Mouse (Mus musculus) intestine, postnatal 0 days (tissue): Measurements from ENCODE around the gene Nrxn1. TPM values are rescaled to one million over a fixed set of nuclear protein-coding genes. Genes with fewer than 3 reads are reported as not detected.

Source experiments
- ATAC-seq: fragments of 200-750 bp; cut with Nextera tagmentation; 2 replicates; pipeline ENCODE4 v1.8.0; 2017; ENCODE audit warnings: mild to moderate bottlenecking, moderate TSS enrichment, moderate library complexity
- H3K27ac ChIP-seq: fragments of 300-500 bp; sonication (generic); 2 replicates; pipeline ENCODE4 v1.5.1; 2014; ENCODE audit warnings: mild to moderate bottlenecking, low read depth, low read length, moderate library complexity
- H3K27me3 ChIP-seq: fragments of 300-500 bp; sonication (generic); replicated peaks from 2 replicates; pipeline ENCODE4 v1.6.1; 2014; ENCODE audit warnings: low read length, mixed read lengths; ENCODE audit not compliant: control insufficient read depth, insufficient read depth
- H3K36me3 ChIP-seq: fragments of 300-500 bp; sonication (generic); 2 replicates; pipeline ENCODE4 v1.6.1; 2014; ENCODE audit warnings: mild to moderate bottlenecking, moderate library complexity; ENCODE audit not compliant: control insufficient read depth, insufficient read depth
- H3K4me1 ChIP-seq: fragments of 300-500 bp; sonication (generic); replicated peaks from 2 replicates; pipeline ENCODE4 v1.6.1; 2014; ENCODE audit warnings: antibody characterized with exemption, low read length, mixed read lengths; ENCODE audit not compliant: control insufficient read depth, insufficient read depth
- H3K4me2 ChIP-seq: fragments of 300-500 bp; sonication (generic); replicated peaks from 2 replicates; pipeline ENCODE4 v1.6.1; 2014; ENCODE audit warnings: low read depth, mild to moderate bottlenecking, moderate library complexity
- H3K4me3 ChIP-seq: fragments of 300-500 bp; sonication (generic); 2 replicates; pipeline ENCODE4 v1.5.1; 2014; ENCODE audit warnings: low read depth, low read length
- H3K9ac ChIP-seq: fragments of 300-500 bp; sonication (generic); 2 replicates; pipeline ENCODE4 v1.6.1; 2014; ENCODE audit warnings: mild to moderate bottlenecking, low read depth, low read length
- H3K9me3 ChIP-seq: fragments of 300-500 bp; sonication (generic); 2 replicates; pipeline ENCODE4 v1.6.1; 2016; ENCODE audit warnings: mixed run types; ENCODE audit not compliant: control insufficient read depth
- CTCF ChIP-seq: sonication (generic); IDR thresholded peaks from 2 replicates; pipeline ENCODE4 v1.5.1; 2016; ENCODE audit warnings: low read depth, mild to moderate bottlenecking, control low read depth, antibody characterized with exemption, moderate library complexity
- WGBS: fragments of 180-500 bp; shearing (Covaris S2); extraction: QIAGEN DNeasy Blood & Tissue Kit; methylation state at CpG from one replicate; pipeline ENCODE4 v1.1.7; 2014; 5-methylcytosine and 5-hydroxymethylcytosine counted together
- polyA plus RNA-seq: library from polyadenylated mRNA; unstranded; fragments of >200 nt; fragmentation: Nextera tagmentation; extraction: Ambion mirVana; gene quantifications from 2 replicates; pipeline ENCODE4 v1.2.1, GENCODE M21; 2015

The Nrxn1 gene
- polyA plus RNA-seq, 1 experiment from 2014 or later: 0.99 TPM

DNA sequence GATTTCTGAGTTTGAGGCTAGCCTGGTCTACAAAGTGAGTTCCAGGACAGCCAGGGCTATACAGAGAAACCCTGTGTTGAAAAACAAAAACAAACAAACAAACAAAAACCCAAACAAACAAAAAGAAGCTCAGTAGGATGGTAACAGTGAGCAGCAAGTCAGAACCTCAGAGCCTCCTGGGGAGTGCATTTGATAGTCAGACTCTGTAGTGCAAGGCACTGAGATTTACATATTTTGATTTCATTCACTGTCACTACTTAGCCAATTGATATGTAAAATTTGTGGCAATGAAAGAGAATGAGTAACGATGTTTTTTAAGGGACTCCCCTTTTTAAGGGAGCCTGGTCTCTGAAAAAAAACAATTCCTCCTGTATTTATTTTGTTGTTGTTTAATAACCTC is 304.8 kb downstream of the Nrxn1 start:
- H3K27me3 ChIP-seq: no peaks in the 10 kb centered on the region
- no peak overlapping the region for H3K4me3 ChIP-seq
- H3K9me3 ChIP-seq: no peaks in the 10 kb centered on the region
- no peak for ATAC-seq
- no peak for TF ChIP-seq CTCF
- no peaks in the 10 kb centered on the region for H3K36me3 ChIP-seq
- no peak overlapping the region for H3K4me2 ChIP-seq
- WGBS: 70% methylated on average over 1 of the region's 1 CpGs
- H3K4me1 ChIP-seq: no peaks in the 10 kb centered on the region
- no peak overlapping the region for H3K27ac ChIP-seq
- no peak overlapping the region for H3K9ac ChIP-seq

- no peak for TF ChIP-seq CTCF
- ATAC-seq: no peak
- no peak overlapping the region for H3K4me3 ChIP-seq
- H3K4me1 ChIP-seq: no peaks in the 10 kb centered on the region
- H3K9me3 ChIP-seq: no peaks in the 10 kb centered on the region
- WGBS: 81% methylated on average over 5 of the region's 5 CpGs
- no peaks in the 10 kb centered on the region for H3K27me3 ChIP-seq
- H3K4me2 ChIP-seq: no peak overlapping the region
- H3K27ac ChIP-seq: no peak overlapping the region
- H3K9ac ChIP-seq: no peak overlapping the region
- no peaks in the 10 kb centered on the region for H3K36me3 ChIP-seq
Observed at GRCm38 (mm10) chr17:90787121-90787788, 305.6 kb downstream of the Nrxn1 start.

GRCm38 (mm10) chr17:90780481-90780880 is 312.4 kb downstream of the Nrxn1 start:
- TF ChIP-seq CTCF: no peak
- WGBS: 76% methylated on average over 1 of the region's 1 CpGs
- Histone ChIP-seq H3K4me1 (no peaks in the 10 kb centered on the region), H3K9ac (no peak overlapping the region), H3K36me3 (no peaks in the 10 kb centered on the region), H3K4me2 (no peak overlapping the region), H3K4me3 (no peak overlapping the region), H3K9me3 (no peaks in the 10 kb centered on the region), H3K27ac (no peak overlapping the region), H3K27me3 (no peaks in the 10 kb centered on the region)
- no peak for ATAC-seq

DNA sequence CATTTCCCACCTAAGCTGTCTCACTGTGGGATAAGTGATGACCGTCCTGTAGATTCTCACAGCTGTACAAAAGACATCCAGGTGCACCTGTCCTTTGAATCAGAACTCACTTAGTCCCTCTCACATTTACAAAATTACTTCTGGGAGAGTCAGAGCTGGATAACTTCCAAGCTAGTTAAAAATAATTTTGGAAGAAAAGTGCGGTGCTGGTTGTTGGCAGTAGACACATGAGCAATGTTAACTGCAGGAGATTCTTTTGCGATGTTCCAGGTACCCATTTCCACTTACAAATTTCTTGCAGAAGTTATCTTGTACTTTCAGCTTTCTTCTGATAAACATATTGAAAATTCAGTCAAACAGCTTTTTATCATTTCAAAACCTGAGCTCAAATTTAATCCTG is 317.5 kb downstream of the Nrxn1 start:
- Histone ChIP-seq H3K36me3 (no peaks in the 10 kb centered on the region), H3K4me1 (no peaks in the 10 kb centered on the region), H3K27me3 (no peaks in the 10 kb centered on the region), H3K27ac (no peak overlapping the region), H3K9ac (no peak overlapping the region), H3K9me3 (no peaks in the 10 kb centered on the region), H3K4me3 (no peak overlapping the region), H3K4me2 (no peak overlapping the region)
- WGBS: 82% methylated on average over 3 of the region's 3 CpGs
- TF ChIP-seq CTCF: no peak
- ATAC-seq: no peak

DNA sequence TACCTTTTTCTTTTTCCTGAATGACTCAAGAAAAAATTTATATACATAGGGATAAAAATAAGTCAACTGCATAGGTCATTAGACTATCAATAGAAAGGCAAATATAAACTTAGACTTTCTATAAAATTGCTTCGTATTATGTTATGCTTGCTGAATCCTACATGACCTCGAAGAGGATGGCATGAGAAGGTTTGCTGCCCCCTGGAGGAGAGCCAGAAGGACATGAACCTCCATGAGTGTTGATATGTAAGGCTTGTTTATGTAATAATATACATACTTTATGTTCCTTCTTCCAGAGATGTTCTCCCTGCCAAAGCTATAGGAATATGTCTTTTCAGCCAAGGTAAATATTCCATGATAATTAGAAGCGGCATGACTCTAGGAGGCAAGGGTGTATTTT is 319.6 kb downstream of the Nrxn1 start:
- Histone ChIP-seq H3K36me3 (no peaks in the 10 kb centered on the region), H3K9me3 (no peaks in the 10 kb centered on the region), H3K4me2 (no peak overlapping the region), H3K4me3 (no peak overlapping the region), H3K27ac (no peak overlapping the region), H3K9ac (no peak overlapping the region), H3K4me1 (no peaks in the 10 kb centered on the region), H3K27me3 (no peaks in the 10 kb centered on the region)
- peak; percentile 42 for TF ChIP-seq CTCF
- WGBS: 71% methylated on average over 3 of the region's 3 CpGs
- ATAC-seq: no peak

DNA sequence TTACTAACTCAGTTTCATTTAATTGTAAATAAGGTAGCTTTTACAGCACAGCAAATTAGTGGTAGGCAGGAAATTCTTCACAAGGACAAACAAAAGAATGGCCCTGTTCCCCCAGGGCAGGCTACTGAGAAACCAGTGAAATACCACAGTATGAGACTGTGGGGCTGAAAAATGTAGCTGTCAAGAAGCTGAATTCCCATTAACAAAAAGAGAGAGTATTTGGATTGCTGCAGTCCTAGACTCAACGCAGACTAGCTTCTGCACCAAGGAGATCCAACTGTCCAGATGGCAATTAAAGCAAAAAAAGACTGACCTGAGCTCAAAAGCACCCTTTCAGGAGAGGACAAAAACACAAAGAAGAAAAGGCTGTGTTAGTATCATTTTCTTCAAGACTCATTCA is 324.7 kb downstream of the Nrxn1 start:
- Histone ChIP-seq H3K4me1 (no peaks in the 10 kb centered on the region), H3K4me2 (no peak overlapping the region), H3K36me3 (no peaks in the 10 kb centered on the region), H3K27ac (no peak overlapping the region), H3K9ac (no peak overlapping the region), H3K4me3 (no peak overlapping the region), H3K27me3 (no peaks in the 10 kb centered on the region), H3K9me3 (no peaks in the 10 kb centered on the region)
- 31% methylated on average over 1 of the region's 1 CpGs for WGBS
- no peak for ATAC-seq
- TF ChIP-seq CTCF: no peak

DNA sequence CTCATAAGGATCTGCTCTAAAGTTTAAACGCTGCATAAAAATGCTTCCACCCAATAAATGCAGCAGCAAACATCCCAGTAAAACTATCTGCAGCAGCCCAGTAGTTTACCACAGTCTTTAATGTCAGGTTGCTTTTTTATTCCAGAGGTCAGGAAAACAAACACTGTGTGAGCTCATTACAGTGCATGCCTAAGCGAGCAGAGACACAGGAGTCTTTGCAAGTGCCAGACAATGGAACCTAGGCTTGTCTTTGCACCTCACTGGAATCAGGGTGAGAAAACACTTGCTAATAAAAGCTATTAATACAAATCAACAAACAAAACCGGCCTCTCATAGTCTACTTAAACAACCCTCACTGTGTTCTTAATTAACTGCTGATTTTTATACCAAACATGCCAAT is 365.7 kb downstream of the Nrxn1 start:
- no peak overlapping the region for H3K27ac ChIP-seq
- H3K4me1 ChIP-seq: no peaks in the 10 kb centered on the region
- no peak for TF ChIP-seq CTCF
- no peak overlapping the region for H3K4me3 ChIP-seq
- no peaks in the 10 kb centered on the region for H3K27me3 ChIP-seq
- H3K36me3 ChIP-seq: no peaks in the 10 kb centered on the region
- no peak for ATAC-seq
- WGBS: 41% methylated on average over 3 of the region's 3 CpGs
- no peak overlapping the region for H3K9ac ChIP-seq
- H3K9me3 ChIP-seq: no peaks in the 10 kb centered on the region
- H3K4me2 ChIP-seq: no peak overlapping the region
